Mouse (Mus musculus): ENCODE measurements at regions not wholly inside any gene's neighbourhood (a gene's known extent, or its start where the extent isn't known, plus 50 kb on each side); places are given as distances from the start of the nearest gene placed in this dataset.

DNA sequence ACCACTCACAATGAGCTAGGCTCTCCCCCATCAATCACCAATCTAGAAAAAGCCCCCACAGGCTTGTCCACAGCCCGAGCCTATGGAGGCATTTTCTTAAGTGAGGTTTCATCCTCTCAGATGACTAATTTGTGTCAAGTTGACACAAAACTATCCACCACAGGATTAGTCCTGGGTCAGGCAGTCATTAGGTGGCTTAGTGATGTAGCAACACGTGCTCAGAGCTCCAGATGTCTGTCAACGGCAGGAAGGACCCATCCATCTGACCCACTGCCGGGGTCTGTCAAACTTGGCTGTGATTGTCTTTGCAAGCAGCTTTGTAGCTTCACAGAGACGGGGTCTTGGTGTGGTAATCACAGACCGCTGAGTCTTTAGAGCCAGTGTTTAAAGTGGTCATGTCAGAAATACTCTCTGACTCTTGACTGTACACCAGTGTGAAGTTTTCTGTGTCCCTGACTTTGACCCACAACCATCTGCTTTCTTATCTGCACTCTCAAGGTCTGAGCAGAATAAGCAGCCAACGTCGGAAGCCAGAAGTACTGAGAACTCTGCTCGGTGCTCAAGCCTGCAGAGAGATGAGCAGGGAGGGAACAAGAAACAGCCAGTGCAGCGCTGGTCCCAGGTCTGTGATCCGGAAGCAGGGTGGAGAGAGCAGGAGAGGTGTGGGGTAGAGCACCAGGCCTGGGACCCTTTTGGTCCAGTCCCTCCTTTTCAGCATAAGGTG is 131.6 kb upstream of the Nfe2l3 start:
- in situ Hi-C loops (cut with MboI, MseI): loop anchor here in 1 of 2 experiments (10.0 kb wide), 1 partner anchor 1764 kb away; the partner anchor contains the start of gene Jazf1

DNA sequence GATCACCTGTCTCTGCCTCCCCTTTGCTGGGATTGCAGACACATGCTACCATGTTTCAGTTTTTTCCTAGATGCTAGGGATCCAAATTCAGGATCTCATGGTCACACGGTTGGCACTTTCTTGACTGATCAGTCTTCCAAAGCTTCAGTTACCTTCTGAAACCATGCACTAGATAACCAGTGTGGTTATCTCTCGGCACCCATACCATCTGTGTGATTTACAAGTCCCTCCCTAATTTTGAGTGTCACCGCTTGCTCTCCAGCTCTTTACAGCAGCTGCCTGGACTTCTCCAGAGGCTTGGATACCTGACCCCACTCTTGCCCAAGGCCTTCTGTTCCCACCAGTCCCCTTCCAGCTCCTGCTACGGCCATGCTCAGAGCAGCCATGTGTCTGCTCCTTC is 130.6 kb upstream of the Nfe2l3 start:
- in situ Hi-C loops (cut with MboI, MseI): loop anchor here in 1 of 2 experiments (10.0 kb wide), 1 partner anchor 1763 kb away; the partner anchor contains the start of gene Jazf1

DNA sequence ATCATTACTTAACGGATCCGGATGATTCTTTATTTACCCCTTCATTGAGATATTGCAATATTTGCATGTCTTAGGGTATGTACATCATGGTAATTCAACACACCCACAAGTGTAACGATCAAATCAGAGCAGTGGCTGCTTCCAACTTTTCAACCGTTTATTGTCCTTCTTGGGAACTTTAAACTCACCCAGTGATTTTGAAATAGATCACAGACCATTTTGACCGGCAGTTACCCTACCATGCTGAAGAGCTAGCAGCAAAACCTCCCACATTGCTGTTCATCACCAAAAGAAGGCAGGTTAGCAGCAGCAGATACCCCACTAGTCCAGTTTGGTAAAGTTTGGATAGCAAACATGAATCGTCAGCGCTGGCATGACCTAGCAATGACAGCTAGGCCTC is 130.2 kb upstream of the Nfe2l3 start:
- in situ Hi-C loops (cut with MboI, MseI): loop anchor here in 1 of 2 experiments (10.0 kb wide), 1 partner anchor 1763 kb away; the partner anchor contains the start of gene Jazf1

DNA sequence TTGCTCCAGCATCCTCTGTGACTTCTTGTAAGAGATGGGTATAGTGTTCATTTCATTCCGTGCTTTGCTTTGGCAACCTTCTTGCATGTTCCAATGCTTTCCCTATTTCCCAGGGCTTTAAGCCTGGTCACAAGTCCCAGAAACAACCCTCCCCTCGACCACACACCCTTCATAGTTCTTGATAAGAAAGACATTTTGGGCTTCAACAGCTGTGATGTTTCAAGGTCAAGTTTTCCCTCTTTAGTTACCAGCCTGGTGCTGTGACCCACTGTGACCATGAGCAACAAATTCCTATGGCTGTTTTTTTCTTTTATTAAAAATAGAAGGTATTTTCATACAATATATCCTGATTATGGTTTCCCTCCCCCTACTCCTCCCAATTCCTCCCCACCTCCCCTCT is 114.1 kb upstream of the Nfe2l3 start:
- in situ Hi-C loops (cut with MboI, MseI): no loop called here

DNA sequence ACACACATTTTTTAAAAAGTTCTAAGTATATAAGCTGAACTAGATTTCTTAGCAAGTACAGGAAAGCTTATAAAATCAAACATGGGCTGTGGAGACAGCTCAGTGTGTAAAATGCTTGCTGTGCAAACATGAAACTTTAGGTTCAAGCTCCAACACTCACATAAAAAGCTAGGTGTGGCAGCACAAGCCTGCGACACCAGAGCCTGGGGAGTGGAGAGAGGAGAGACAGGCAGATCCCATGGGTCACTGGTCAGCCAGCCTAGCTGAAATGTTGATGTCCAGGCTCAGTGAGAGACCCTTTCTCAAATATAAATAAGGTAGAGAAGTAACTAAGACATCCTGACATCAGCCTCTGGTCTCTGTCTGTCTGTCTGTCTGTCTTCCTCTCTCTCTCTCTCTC is 112.5 kb upstream of the Nfe2l3 start:
- in situ Hi-C loops (cut with MboI, MseI): no loop called here

- in situ Hi-C loops (cut with MboI, MseI): no loop called here
Measured at GRCm38 (mm10) chr6:51320676-51321419, 111.6 kb upstream of the Nfe2l3 start.

DNA sequence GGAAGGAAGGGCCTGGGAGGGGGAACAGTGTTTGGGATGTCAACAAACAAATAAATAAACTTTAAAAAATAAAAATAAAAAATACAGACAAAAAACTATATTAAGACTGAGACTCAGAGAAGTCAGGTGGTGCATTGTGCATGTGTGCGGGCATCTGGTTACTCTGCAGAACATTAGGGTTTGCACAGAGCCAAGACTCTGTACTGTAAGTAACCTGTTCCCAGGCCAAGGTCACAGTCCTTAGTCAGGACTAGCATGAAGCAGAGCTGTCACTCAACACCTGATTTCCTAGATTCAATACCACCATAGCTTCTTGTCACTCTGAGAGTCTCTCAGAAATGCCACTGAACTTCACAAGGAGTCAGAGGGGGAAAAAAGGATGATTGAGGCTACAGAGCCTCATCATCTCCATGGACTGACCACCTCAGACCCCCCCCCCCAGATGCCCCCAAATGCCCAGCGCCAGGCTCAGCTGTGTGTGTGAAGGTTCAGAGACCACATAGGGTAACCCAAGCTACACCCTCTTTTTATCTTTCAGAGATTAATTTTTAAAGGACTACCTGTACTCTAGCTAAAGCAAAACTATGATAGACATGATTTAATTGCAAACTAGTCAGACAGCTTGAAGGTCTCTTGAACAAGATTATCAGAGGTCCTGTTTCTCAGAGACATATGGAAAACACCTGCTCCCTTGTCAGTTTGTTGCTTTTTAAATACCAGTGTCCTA is 106.2 kb upstream of the Nfe2l3 start:
- in situ Hi-C loops (cut with MboI, MseI): no loop called here

GRCm38 (mm10) chr6:51329070-51329995 is 103.1 kb upstream of the Nfe2l3 start:
- in situ Hi-C loops (cut with MboI, MseI): no loop called here

DNA sequence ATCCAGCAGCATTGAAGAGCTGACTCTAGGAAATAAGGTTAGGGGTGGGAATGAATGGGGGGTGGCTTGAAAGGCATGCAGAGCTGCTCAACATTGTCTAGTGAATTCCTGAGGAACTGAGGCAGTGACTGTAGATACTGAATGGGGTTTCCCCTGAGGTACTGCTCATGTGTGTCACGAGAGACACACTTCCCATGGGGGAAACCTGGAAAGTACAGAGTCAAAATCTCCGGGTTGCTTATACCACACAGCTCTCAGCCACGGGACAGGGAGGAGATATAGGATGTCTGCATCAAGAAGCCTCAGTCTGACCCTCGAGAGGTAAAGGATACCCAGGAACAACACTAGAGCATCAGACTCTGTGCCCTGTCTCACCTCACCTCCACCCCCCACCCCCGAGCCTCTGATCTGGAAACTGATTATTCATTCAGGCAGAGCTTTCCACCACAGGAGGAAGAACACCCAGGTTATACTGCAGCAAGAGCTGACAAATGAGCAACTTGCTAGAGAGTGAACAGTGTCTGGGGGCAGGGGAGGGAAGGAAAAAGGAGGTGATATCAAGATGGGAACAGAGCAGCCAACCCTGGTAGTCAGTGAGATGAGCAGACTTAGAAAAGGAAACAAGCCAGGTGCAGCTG is 102.3 kb upstream of the Nfe2l3 start:
- in situ Hi-C loops (cut with MboI, MseI): no loop called here

- in situ Hi-C loops (cut with MboI, MseI): no loop called here
Measured at GRCm38 (mm10) chr6:51332841-51333240, 99.6 kb upstream of the Nfe2l3 start.

DNA sequence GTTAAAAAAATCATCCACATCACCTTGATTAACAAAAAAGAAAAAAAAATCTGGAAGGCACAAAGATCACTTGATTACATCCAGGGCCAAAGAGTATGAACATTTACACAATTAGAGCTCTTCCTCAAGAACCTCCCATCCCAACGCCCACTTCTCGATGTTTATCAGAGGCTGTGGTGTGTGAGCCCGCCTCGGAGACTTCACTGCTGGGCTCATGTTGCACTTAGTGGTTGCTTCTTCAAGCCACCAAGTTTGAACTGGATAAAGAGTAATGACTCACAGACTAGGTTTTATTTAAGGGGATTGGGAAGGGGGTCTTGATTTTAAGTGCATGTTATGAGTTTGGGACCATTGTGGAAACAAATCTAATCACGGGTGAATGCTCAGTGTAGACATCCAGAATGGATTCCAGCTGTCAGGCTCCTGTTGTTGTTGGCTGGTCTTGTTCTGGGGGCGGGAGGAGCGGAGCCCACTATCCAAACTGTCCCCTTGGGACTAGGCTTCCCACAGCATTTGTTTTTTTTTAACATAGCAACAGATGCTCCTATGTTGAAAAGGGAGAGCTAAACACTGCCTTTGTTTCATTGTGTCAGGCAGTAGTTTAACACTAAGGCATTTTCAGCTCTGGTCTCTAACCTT is 98.6 kb upstream of the Nfe2l3 start:
- in situ Hi-C loops (cut with MboI, MseI): no loop called here

GRCm38 (mm10) chr6:51335314-51335713 is 97.2 kb upstream of the Nfe2l3 start:
- in situ Hi-C loops (cut with MboI, MseI): no loop called here

DNA sequence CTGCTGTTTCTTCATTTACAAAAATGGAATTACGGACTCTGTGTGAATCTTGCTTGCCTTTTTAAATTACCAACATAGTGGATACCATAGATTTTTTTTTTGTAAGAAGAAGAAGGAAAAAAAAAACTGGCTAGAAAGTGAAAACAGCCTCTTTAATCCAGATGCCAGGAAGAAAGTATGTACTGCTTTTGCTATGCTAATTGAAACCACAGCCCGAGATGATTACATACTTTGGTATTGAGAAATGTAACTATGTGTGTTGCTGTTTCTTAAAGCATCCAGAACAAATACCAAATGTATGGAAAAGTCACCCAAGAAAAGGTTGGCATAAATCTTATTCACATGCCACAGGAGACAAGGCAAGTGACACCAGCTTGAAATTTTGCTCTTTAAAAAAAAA is 93.2 kb upstream of the Nfe2l3 start:
- in situ Hi-C loops (cut with MboI, MseI): no loop called here

GRCm38 (mm10) chr6:51347721-51348120 is 84.7 kb upstream of the Nfe2l3 start:
- in situ Hi-C loops (cut with MboI, MseI): no loop called here

GRCm38 (mm10) chr6:51349771-51350170 is 82.7 kb upstream of the Nfe2l3 start:
- in situ Hi-C loops (cut with MboI, MseI): no loop called here

DNA sequence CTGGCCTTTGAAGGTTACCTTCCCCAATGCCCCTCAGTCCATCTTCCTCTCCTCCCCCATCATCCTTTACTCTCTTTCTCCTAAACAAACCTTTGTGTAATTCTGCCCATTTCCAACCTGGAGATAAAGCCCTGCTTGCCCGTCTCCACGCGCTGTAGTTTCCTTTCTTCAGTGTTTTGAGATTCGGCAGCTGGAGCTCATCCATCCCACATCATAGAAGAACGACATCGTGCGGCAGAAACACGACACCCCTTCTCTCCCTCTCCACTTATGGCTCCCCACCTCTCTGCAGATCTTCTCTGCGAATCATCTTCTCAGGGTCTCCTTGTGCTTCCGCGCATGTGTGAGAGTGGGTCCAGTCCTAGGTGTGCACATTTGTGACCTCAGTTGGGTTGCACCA is 77.4 kb upstream of the Nfe2l3 start:
- in situ Hi-C loops (cut with MboI, MseI): loop anchor here in 1 of 2 experiments (5.0 kb wide), 1 partner anchor 867 kb away; the partner anchor contains the start of gene Hoxa7

DNA sequence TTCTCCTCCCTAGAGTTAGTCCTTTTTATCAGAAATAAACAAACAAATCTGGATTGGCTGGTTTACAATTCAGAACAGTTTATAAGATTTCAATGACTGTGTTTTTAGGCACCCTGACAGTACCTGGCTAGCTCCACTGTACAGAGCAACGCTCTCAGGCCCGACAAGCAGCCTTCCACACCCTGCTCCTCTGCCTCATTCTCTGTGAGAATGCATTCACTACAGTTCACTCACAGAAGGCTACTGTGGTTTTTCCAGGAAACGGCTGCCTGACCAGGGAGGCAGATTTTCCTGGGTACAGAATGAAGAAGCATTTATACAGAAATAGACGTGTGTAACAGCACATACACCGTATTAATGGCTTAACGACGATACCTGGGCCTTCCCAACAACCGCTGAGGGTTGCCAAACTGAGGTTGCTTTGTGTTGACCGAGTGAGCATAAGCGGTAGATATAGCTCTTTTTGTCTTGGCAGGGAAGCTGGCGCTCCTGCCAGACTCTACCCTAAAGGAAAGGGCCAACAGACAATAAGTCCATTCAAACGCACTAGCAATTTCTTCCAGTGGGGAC is 70.8 kb upstream of the Nfe2l3 start:
- in situ Hi-C loops (cut with MboI, MseI): loop anchor here in 1 of 2 experiments (5.0 kb wide), 1 partner anchor 149 kb away; no protein-coding TSS in a partner anchor

GRCm38 (mm10) chr6:51362475-51363226 is 69.8 kb upstream of the Nfe2l3 start:
- in situ Hi-C loops (cut with MboI, MseI): loop anchor here in 1 of 2 experiments (5.0 kb wide), 1 partner anchor 150 kb away; no protein-coding TSS in a partner anchor

DNA sequence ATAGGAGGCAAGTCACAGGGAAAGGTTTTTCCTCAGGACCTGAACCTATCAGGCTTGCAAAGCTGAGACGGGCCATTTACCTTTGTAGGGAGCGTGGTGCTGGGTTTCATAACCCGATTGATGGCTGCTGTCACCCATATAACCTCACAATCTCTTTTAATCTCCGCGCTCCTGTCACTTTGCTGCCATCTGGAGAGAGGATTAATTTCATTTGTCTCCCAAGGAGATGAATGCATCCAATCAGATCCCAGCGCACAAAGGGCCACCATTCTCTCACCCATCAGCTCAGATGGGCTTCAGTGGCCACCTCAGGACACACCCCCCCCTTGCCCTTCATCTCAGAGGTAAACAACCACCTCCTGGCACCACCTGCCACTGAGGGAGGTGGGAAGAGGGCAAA is 67.7 kb upstream of the Nfe2l3 start:
- in situ Hi-C loops (cut with MboI, MseI): loop anchor here in 1 of 2 experiments (5.0 kb wide), 1 partner anchor 152 kb away; no protein-coding TSS in a partner anchor
